Mouse (Mus musculus) ES-Bruce4 (cell line): ENCODE data around the gene Bbs10.

Experiments used
- CTCF ChIP-seq: IDR thresholded peaks from one replicate; pipeline ENCODE4 v1.8.1; 2011; ENCODE audit warnings: low read depth, low read length
- POLR2A ChIP-seq: IDR thresholded peaks from one replicate; pipeline ENCODE4 v1.8.1; 2011; ENCODE audit warnings: low read length; ENCODE audit not compliant: insufficient read depth

DNA sequence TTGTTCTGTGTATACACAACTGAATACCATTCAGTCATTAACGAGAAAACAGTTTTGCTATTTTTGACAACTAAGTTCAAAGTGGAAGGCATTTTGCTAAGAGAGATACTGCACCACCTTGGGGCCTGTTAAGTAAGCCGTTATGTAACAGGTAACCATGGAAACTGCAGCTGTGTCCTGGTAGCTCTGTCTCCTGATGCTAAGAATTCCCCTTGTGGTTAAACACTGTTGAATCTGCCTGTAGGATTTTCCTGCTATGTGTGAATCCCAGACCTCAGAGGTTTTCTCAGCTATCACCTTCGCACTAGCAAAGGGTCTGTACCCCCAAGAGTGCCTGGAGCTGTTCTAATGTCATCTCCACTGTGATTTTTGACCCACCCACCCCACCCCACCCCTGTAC is 19.5 kb downstream of the Bbs10 start:
- no peak for TF ChIP-seq CTCF
- TF ChIP-seq POLR2A, result no peak
